Mouse (Mus musculus): ENCODE results near the gene Rab40b.

DNA sequence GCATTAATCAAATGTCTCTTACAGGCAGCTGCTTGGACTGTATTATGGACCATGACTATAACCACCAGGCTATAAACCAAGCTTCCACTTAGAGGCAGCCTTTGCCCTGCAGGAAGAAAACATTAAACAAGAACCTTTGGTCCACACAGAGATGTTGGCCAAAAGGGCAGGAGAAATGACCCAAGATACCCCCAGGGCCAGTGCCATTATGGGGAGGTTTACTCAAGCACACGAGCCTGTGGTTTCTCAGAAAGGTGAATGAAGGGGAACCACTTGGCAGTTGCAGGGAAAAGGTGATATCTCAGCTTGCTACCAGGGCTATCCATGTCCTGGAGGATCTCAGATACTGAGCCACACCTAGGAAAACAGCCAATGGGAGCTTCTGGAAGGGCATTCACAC lies 62.0 kb downstream of the Rab40b start:
- TF ChIP-seq HCFC1 (IDR thresholded peaks at IDR 0.05; ENCODE audit: borderline replicate concordance, insufficient read depth, low read length): no peak
- TF ChIP-seq ZNF384 (IDR thresholded peaks at IDR 0.05; ENCODE audit: low read depth, low read length): no peak

All from ES-E14 (cell line).